Mouse (Mus musculus): ENCODE data around the gene Gm20388. TPM values are rescaled to one million over a fixed set of nuclear protein-coding genes. Genes with fewer than 3 reads are reported as not detected.

Gene Gm20388
- polyA plus RNA-seq, 1 experiment = 18.7 TPM

DNA sequence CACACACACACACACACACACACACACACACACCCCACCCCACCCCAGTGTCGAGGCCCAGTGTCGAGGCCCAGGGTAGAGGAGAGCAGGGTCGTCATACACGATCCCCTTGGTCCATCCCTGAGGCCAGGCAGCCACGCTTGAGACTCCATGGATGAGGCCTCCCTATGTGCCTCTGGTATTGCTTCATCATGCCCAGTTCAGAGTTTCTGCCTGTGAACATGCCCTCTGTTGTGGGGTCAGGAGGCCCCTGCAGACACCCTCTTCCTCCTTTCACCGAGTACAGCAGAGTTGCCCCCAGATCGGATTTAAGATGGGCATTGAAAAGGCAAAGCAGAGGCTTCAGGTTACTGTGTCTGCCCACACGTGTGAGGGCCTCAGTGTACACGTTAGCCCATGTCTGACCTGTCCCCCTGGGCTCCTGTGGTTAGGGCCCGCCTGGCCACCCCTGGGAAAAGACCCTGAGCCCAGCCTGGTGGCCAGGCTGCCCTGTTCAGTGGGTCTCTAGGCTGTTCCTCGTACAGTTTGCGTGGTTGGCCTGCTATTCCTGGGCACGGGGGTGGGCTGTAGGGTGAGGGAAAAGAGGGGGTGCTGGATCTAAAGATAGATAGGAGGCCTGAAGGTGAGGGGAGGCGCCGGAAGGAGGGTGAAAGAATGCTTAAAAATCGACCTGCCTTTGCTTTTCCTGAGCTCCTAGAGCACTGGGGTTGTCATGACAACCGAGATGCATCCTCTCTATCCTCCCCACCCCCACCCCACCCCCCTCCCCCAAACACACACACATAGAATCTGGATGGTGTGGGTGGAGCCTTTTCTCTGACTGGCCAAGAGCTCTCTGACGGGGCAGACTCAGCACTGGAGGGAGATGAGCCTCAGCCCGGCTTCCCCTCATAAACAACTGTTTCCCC lies 1860.5 kb downstream of the Gm20388 start:
- TF ChIP-seq CTCF (IDR thresholded peaks at IDR 0.05; ENCODE audit: borderline replicate concordance, insufficient read depth, low read depth, low read length) (no peak), POLR2A (IDR thresholded peaks at IDR 0.05; ENCODE audit: borderline replicate concordance, insufficient read depth, low read length) (no peak)
- Histone ChIP-seq H3K4me1 (ENCODE audit: control insufficient read depth, insufficient read depth, low read length) (peaks cover 70% of the 10 kb centered on the region), H3K4me3 (replicated peaks; ENCODE audit: insufficient read depth, low read depth, low read length) (no peak overlapping the region), H3K27ac (ENCODE audit: insufficient read depth, low read length) (no peak overlapping the region), H3K27me3 (ENCODE audit: control insufficient read depth, insufficient read depth, low read length) (no peaks in the 10 kb centered on the region)
- 33% methylated on average over 19 of the region's 19 CpGs for WGBS
- no peak for DNase-seq

DNA sequence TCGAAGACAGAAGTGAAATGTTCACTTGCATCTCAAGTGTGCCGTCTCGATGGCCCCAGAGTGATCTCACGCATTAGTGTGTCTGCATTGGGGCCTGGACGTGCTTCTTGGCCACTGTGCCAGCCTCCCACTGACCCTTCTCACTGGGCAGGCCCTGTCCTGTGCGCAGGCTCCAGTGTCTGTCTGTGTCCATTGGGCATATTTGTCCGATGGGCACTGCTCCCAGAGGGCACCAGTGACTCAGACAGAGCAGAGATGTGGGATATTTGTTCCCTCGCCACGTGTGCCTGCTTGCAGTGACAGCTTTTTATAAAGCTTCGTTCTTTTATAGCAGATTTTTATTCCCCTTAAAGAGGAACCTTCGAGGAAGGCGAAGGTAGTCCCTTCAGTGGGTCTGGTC lies 1863.2 kb downstream of the Gm20388 start:
- DNase-seq = peak in 1 of 2 experiments; percentile 60
- TF ChIP-seq POLR2A (IDR thresholded peaks at IDR 0.05; ENCODE audit: borderline replicate concordance, insufficient read depth, low read length) = no peak
- no peak for TF ChIP-seq CTCF (IDR thresholded peaks at IDR 0.05; ENCODE audit: borderline replicate concordance, insufficient read depth, low read depth, low read length)
- no peak overlapping the region for H3K27ac ChIP-seq (ENCODE audit: insufficient read depth, low read length)
- H3K4me3 ChIP-seq (replicated peaks; ENCODE audit: insufficient read depth, low read depth, low read length) = no peak overlapping the region
- H3K4me1 ChIP-seq (ENCODE audit: control insufficient read depth, insufficient read depth, low read length) = peaks cover 65% of the 10 kb centered on the region
- 26% methylated on average over 12 of the region's 12 CpGs for WGBS
- H3K27me3 ChIP-seq (ENCODE audit: control insufficient read depth, insufficient read depth, low read length) = no peaks in the 10 kb centered on the region

DNA sequence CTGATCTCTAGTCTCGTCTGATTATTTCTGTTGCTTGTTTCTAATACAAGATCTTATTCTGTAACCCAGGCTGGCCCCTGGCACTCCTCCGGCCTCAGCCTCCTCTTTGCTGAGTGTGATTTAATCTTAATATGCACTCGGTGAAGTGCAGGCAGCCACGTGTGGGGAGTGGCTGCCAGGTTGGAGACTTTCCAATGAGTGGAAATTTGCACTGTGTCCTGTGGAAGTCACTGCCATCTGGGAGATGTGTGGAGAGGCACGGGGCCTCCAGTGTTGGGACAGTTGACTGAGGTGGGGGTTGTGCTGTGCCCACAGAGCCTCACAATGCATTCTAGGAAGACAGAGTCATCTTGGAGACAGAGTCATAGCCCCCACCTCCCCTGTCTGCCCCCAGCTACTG lies 1871.9 kb downstream of the Gm20388 start:
- no peak for TF ChIP-seq CTCF (IDR thresholded peaks at IDR 0.05; ENCODE audit: borderline replicate concordance, insufficient read depth, low read depth, low read length)
- TF ChIP-seq POLR2A (IDR thresholded peaks at IDR 0.05; ENCODE audit: borderline replicate concordance, insufficient read depth, low read length) = no peak
- H3K27ac ChIP-seq (ENCODE audit: insufficient read depth, low read length) = no peak overlapping the region
- WGBS = 9% methylated on average over 5 of the region's 5 CpGs
- DNase-seq = peak in 1 of 2 experiments; percentile 67
- peaks cover 58% of the 10 kb centered on the region for H3K4me1 ChIP-seq (ENCODE audit: control insufficient read depth, insufficient read depth, low read length)
- H3K27me3 ChIP-seq (ENCODE audit: control insufficient read depth, insufficient read depth, low read length) = no peaks in the 10 kb centered on the region
- no peak overlapping the region for H3K4me3 ChIP-seq (replicated peaks; ENCODE audit: insufficient read depth, low read depth, low read length)

DNA sequence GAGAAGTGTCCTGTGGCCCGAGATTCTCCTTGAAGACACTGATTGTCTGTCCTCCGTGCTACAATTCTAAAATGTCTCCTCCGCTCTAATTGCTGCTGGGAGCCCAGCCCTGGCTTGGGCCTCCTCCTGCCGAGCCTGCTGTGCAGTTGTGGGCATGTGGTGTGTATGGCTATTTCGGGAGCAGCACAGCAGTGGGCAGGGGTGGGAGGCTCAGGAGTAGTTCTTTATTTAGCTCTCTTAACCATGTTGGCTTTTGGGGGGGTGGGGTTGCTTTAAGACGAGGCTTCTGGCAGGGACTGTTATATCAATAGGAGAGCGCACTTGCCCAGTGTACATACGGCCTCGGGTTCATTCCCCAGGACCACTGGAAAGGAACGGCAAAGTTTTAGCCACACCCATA lies 1875.9 kb downstream of the Gm20388 start:
- Histone ChIP-seq H3K4me1 (ENCODE audit: control insufficient read depth, insufficient read depth, low read length) (peaks cover 65% of the 10 kb centered on the region), H3K27me3 (ENCODE audit: control insufficient read depth, insufficient read depth, low read length) (no peaks in the 10 kb centered on the region), H3K27ac (ENCODE audit: insufficient read depth, low read length) (no peak overlapping the region), H3K4me3 (replicated peaks; ENCODE audit: insufficient read depth, low read depth, low read length) (no peak overlapping the region)
- TF ChIP-seq CTCF (IDR thresholded peaks at IDR 0.05; ENCODE audit: borderline replicate concordance, insufficient read depth, low read depth, low read length) (no peak), POLR2A (IDR thresholded peaks at IDR 0.05; ENCODE audit: borderline replicate concordance, insufficient read depth, low read length) (no peak)
- DNase-seq = peak in 1 of 2 experiments; percentile 27
- WGBS = 18% methylated on average over 10 of the region's 10 CpGs

DNA sequence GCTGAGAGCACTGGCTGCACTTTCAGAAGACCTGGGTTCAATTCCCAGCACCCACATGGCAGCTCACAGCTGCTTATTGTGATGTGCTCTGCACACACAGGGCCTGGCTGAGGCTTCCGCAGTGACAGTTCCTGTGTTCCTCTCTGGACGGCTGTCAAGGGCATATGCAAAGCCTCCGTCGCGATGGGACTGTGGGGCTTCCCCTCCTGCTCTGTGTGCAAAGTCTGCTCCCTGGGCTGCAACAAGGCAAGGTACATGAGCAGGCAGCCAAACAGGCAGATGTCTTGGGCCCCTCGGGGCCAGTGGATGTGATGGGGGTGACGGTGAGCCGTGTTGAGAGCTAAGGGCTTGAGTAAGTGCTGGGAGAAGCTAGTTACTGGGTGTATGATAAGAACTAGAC lies 1878.1 kb downstream of the Gm20388 start:
- TF ChIP-seq CTCF (IDR thresholded peaks at IDR 0.05; ENCODE audit: borderline replicate concordance, insufficient read depth, low read depth, low read length) (no peak), POLR2A (IDR thresholded peaks at IDR 0.05; ENCODE audit: borderline replicate concordance, insufficient read depth, low read length) (no peak)
- Histone ChIP-seq H3K27ac (ENCODE audit: insufficient read depth, low read length) (no peak overlapping the region), H3K4me1 (ENCODE audit: control insufficient read depth, insufficient read depth, low read length) (peaks cover 44% of the 10 kb centered on the region), H3K27me3 (ENCODE audit: control insufficient read depth, insufficient read depth, low read length) (no peaks in the 10 kb centered on the region), H3K4me3 (replicated peaks; ENCODE audit: insufficient read depth, low read depth, low read length) (no peak overlapping the region)
- 25% methylated on average over 8 of the region's 8 CpGs for WGBS
- peak in 1 of 2 experiments; percentile 18 for DNase-seq

DNA sequence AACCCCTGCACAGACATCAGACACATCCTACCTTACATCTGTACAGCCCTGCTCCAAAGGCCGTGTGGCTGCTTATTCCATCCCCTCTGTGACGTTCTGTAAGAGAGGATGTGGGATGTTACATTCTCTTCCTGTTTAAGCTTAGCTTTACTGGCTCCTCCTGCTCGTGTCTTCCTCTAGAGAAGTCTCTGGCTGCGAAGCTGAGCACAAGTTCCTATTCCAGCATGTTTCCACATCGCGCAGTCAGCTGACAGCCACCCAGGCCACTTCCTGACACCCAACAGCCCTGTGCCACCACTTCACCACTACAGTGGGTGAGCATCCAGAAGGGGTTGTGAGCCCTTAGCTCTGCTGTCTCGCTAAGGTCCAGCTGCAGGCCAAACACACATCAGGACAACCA lies 1881.5 kb downstream of the Gm20388 start:
- no peak overlapping the region for H3K4me3 ChIP-seq (replicated peaks; ENCODE audit: insufficient read depth, low read depth, low read length)
- no peak overlapping the region for H3K27ac ChIP-seq (ENCODE audit: insufficient read depth, low read length)
- 70% methylated on average over 7 of the region's 7 CpGs for WGBS
- peaks cover 29% of the 10 kb centered on the region for H3K4me1 ChIP-seq (ENCODE audit: control insufficient read depth, insufficient read depth, low read length)
- no peak for TF ChIP-seq CTCF (IDR thresholded peaks at IDR 0.05; ENCODE audit: borderline replicate concordance, insufficient read depth, low read depth, low read length)
- no peak for TF ChIP-seq POLR2A (IDR thresholded peaks at IDR 0.05; ENCODE audit: borderline replicate concordance, insufficient read depth, low read length)
- no peaks in the 10 kb centered on the region for H3K27me3 ChIP-seq (ENCODE audit: control insufficient read depth, insufficient read depth, low read length)
- no peak for DNase-seq

DNA sequence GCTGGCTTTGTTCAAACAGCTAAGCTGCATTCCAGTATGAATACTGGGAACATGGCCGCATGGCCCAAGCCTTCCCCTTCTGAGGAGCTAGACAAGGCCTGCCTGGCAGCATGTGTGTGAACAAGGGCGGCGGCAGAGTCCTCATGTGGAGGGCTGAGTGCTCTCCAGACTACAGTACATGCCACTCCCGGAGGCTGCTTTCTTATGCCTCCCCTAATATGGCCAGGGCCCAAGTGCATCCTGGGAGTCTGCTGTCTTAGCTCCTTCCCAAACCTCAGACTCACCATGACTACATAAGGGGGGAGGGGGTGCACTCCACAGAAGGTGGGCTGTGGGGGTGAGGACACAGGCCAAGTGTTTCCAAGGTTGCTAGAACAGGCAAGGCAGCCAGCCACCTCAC lies 1882.0 kb downstream of the Gm20388 start:
- Histone ChIP-seq H3K27ac (ENCODE audit: insufficient read depth, low read length) (no peak overlapping the region), H3K27me3 (ENCODE audit: control insufficient read depth, insufficient read depth, low read length) (no peaks in the 10 kb centered on the region), H3K4me3 (replicated peaks; ENCODE audit: insufficient read depth, low read depth, low read length) (no peak overlapping the region), H3K4me1 (ENCODE audit: control insufficient read depth, insufficient read depth, low read length) (peaks cover 28% of the 10 kb centered on the region)
- no peak for DNase-seq
- TF ChIP-seq POLR2A (IDR thresholded peaks at IDR 0.05; ENCODE audit: borderline replicate concordance, insufficient read depth, low read length) = no peak
- no peak for TF ChIP-seq CTCF (IDR thresholded peaks at IDR 0.05; ENCODE audit: borderline replicate concordance, insufficient read depth, low read depth, low read length)
- 56% methylated on average over 4 of the region's 4 CpGs for WGBS

DNA sequence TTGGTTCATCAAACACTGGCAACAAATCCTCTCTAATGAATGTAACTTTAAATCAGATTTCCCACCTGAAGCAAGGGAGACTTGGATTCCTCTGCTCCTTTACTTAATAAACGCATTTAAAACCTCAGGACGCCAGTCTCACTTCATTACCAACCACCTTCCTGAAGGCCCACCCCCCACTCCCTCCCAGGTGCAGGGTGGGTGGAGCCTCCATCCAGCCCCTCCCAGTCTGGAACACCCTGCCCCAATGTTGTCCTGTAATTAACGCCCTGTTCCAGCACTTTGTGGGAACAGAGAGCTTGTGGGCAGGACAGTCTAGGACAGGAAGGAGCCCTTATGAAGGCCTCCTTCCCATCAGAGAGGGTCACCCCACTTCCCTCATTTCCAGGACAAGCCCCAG lies 1883.5 kb downstream of the Gm20388 start:
- no peak for TF ChIP-seq CTCF (IDR thresholded peaks at IDR 0.05; ENCODE audit: borderline replicate concordance, insufficient read depth, low read depth, low read length)
- TF ChIP-seq POLR2A (IDR thresholded peaks at IDR 0.05; ENCODE audit: borderline replicate concordance, insufficient read depth, low read length) = no peak
- 60% methylated on average over 3 of the region's 3 CpGs for WGBS
- Histone ChIP-seq H3K27me3 (ENCODE audit: control insufficient read depth, insufficient read depth, low read length) (no peaks in the 10 kb centered on the region), H3K4me1 (ENCODE audit: control insufficient read depth, insufficient read depth, low read length) (peaks cover 19% of the 10 kb centered on the region), H3K27ac (ENCODE audit: insufficient read depth, low read length) (no peak overlapping the region), H3K4me3 (replicated peaks; ENCODE audit: insufficient read depth, low read depth, low read length) (no peak overlapping the region)
- DNase-seq = no peak
